Mouse (Mus musculus) right cerebral cortex, postnatal 14 days (tissue): Measurements from ENCODE around the gene Gm9048.
"Not testable (repeated sequence)": the region's sequence is repeated elsewhere in the genome, so short reads cannot be mapped to it uniquely, and the experiment has no call there.

Source experiments
- DNase-seq: peaks from one replicate; pipeline ENCODE4 v3.0.0; 2022

The Gm9048 gene

GRCm38 (mm10) chr10:118348579-118348978 lies at the start of gene Gm9048:
TSS of gene Gm9048 (minus strand) at chr10:118348679.
- DNase-seq = not testable (repeated sequence)

- peak; percentile 74 for DNase-seq
Observed at GRCm38 (mm10) chr10:118370443-118370842, 22.0 kb upstream of the Gm9048 start.

- no peak for DNase-seq
Observed at GRCm38 (mm10) chr10:118369518-118369917, 21.0 kb upstream of the Gm9048 start.

- DNase-seq = not testable (repeated sequence)
Observed at GRCm38 (mm10) chr10:118354005-118354404, 5.5 kb upstream of the Gm9048 start, which contains the start of gene Gm9049. TSS of gene Gm9049 (minus strand) at chr10:118354105.

GRCm38 (mm10) chr10:118343155-118343554 lies 5.3 kb downstream of the Gm9048 start, which contains the start of gene Gm9046:
TSS of gene Gm9046 (minus strand) at chr10:118343255.
- DNase-seq = not testable (repeated sequence)

GRCm38 (mm10) chr10:118337731-118338130 lies 10.7 kb downstream of the Gm9048 start, which contains the start of gene Gm9045:
TSS of gene Gm9045 (minus strand) at chr10:118337831.
- DNase-seq = not testable (repeated sequence)

GRCm38 (mm10) chr10:118332308-118332707 lies 16.2 kb downstream of the Gm9048 start, which contains the start of gene Gm9044:
TSS of gene Gm9044 (minus strand) at chr10:118332408.
- not testable (repeated sequence) for DNase-seq

GRCm38 (mm10) chr10:118326869-118327268 lies 21.6 kb downstream of the Gm9048 start, which contains the start of gene Gm9040:
TSS of gene Gm9040 (minus strand) at chr10:118326969.
- not testable (repeated sequence) for DNase-seq

GRCm38 (mm10) chr10:118319024-118319423 lies 29.5 kb downstream of the Gm9048 start:
- DNase-seq = no peak

GRCm38 (mm10) chr10:118302133-118302532 lies 46.3 kb downstream of the Gm9048 start:
- DNase-seq = not testable (repeated sequence)
